10 mouse cellular contexts compared by ENCODE assay signal in the genomic region with DNA sequence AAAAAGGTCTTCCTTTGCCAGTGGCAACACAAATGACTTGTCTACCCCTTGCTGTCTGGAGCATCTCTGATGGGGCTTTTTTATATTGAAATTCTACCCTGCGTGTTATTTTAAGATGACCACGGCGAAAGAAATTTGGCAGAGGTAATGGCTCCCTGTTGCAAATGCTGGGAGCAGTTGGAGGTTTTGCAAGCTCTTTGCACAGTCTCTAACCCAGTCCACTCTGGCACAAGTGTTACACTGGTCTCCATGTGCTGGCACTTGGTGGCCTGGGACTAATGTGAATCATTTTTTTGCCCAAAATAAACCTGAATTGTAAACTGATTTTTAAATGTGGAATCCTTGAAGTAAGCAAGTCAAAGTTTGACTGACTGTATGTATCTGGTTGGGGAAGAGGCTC.
DNase-seq lines count a peak whose midpoint lies in the region; ATAC-seq and TF ChIP-seq lines count a peak whose summit lies in the region.
"Had no signal": no experiment of that assay in that cellular context is flagged by ENCODE, and none has a peak within 500 bp of the region (broad histone marks: within the 10 kb centered on the region; RNA-seq: fewer than 3 reads in every experiment).

No protein-coding gene starts in this region.

- no peak for TF ChIP-seq CTCF in gastrocnemius, adult 2 months (IDR thresholded peaks at IDR 0.05)
- TF ChIP-seq CTCF in lung, embryonic 14.5 days (IDR thresholded peaks at IDR 0.05; ENCODE audit: low read depth): no peak

- peaks cover 13% of the 10 kb centered on the region for H3K4me1 ChIP-seq in lung, embryonic 14.5 days (ENCODE audit: insufficient read depth)
- H3K4me1 ChIP-seq in midbrain, embryonic 16.5 days (ENCODE audit: control insufficient read depth, insufficient read depth, low read length): peaks cover 18% of the 10 kb centered on the region

- H3K27me3 ChIP-seq in lung, embryonic 14.5 days (ENCODE audit: insufficient read depth, low read length): no peaks in the 10 kb centered on the region
- H3K27me3 ChIP-seq in midbrain, embryonic 16.5 days (ENCODE audit: control insufficient read depth, insufficient read depth, low read depth, low read length): no peaks in the 10 kb centered on the region
- H3K27me3 ChIP-seq: limb, embryonic 13.5 days; midbrain, embryonic 12.5 days had no signal

- H3K4me2 ChIP-seq in lung, embryonic 14.5 days: no peak overlapping the region
- H3K4me2 ChIP-seq in midbrain, embryonic 16.5 days (ENCODE audit: low read length): no peak overlapping the region
- H3K4me2 ChIP-seq: limb, embryonic 13.5 days; midbrain, embryonic 12.5 days had no signal

- DNase-seq in gastrocnemius, adult 2 months: peak; percentile 58
- DNase-seq in gastrocnemius, postnatal 10 days: no peak
- DNase-seq in lung, embryonic 14.5 days: no peak
- DNase-seq in lung, postnatal 4 days: no peak
- peak; percentile 49 to 65 for DNase-seq in cerebellum, postnatal 10 days
- DNase-seq in spleen, postnatal 36 days (ENCODE audit: low spot score in 2 of 2): no peak

- peak overlapping the region; percentile 77 for H3K27ac ChIP-seq in gastrocnemius, adult 2 months
- peak overlapping the region; percentile 75; the same call in 1 of the 2 replicates for H3K27ac ChIP-seq in lung, embryonic 14.5 days (ENCODE audit: low read depth)
- peak overlapping the region; percentile 26 for H3K27ac ChIP-seq in midbrain, embryonic 16.5 days (ENCODE audit: low read length)
- H3K27ac ChIP-seq: limb, embryonic 13.5 days had no signal

- 0 out of 2 replicates have a peak, but pooled peaks cover 3% of the 10 kb centered on the region for H3K36me3 ChIP-seq in lung, embryonic 14.5 days (ENCODE audit: insufficient read depth)
- H3K36me3 ChIP-seq in midbrain, embryonic 16.5 days (ENCODE audit: control insufficient read depth, insufficient read depth, low read length): no peaks in the 10 kb centered on the region
- H3K36me3 ChIP-seq: midbrain, embryonic 12.5 days had no signal

- H3K4me3 ChIP-seq in gastrocnemius, adult 2 months: no peak overlapping the region
- no peak overlapping the region for H3K4me3 ChIP-seq in lung, embryonic 14.5 days (ENCODE audit: low read depth, low read length)
- no peak overlapping the region for H3K4me3 ChIP-seq in midbrain, embryonic 16.5 days (ENCODE audit: low read depth, low read length)
- H3K4me3 ChIP-seq: limb, embryonic 13.5 days; midbrain, embryonic 12.5 days had no signal

- no peak for ATAC-seq in lung, embryonic 14.5 days (ENCODE audit: insufficient read depth)
- no peak for ATAC-seq in midbrain, embryonic 16.5 days
- ATAC-seq in activated CD4-positive, CD25-positive, alpha-beta regulatory T cell, adult 4 months: no peak

- WGBS in lung, embryonic 14.5 days: 78% methylated on average over 3 of the region's 3 CpGs
- WGBS in midbrain, embryonic 16.5 days: 78% methylated on average over 3 of the region's 3 CpGs

- intact Hi-C loops in gastrocnemius, adult 2 months (cut with DNase I): no loop called here

- no peaks in the 10 kb centered on the region for H3K9me3 ChIP-seq in lung, embryonic 14.5 days (ENCODE audit: low read depth, low read length)
- no peaks in the 10 kb centered on the region for H3K9me3 ChIP-seq in midbrain, embryonic 16.5 days (replicated peaks; ENCODE audit: control insufficient read depth, low read length, poor library complexity, severe bottlenecking)
- H3K9me3 ChIP-seq: limb, embryonic 13.5 days; midbrain, embryonic 12.5 days had no signal

- no peak overlapping the region for H3K9ac ChIP-seq in lung, embryonic 14.5 days
- no peak overlapping the region for H3K9ac ChIP-seq in midbrain, embryonic 16.5 days (ENCODE audit: low read depth, low read length)
- H3K9ac ChIP-seq: limb, embryonic 13.5 days; midbrain, embryonic 12.5 days had no signal

Comparison
In these comparisons a context has a peak if more than half of its experiments do, and no peak if none do; other contexts are left out.
1. DNase-seq: peak in gastrocnemius, adult 2 months (single experiment) and cerebellum, postnatal 10 days (2 of 2); none in gastrocnemius, postnatal 10 days (single experiment), lung, embryonic 14.5 days (single experiment), lung, postnatal 4 days (0 of 2) and spleen, postnatal 36 days (0 of 2).
2. H3K27ac ChIP-seq: peak in every context shown above with its lines; median percentile 77 in gastrocnemius, adult 2 months; 75 in lung, embryonic 14.5 days; 26 in midbrain, embryonic 16.5 days.